Mouse (Mus musculus) heart, postnatal 0 days (tissue): Measurements from ENCODE around the gene Upb1.

Experiments
- CTCF ChIP-seq: IDR thresholded peaks from 2 replicates; pipeline ENCODE4 v1.5.1; 2016; ENCODE audit warnings: antibody characterized with exemption, control low read depth, low read depth
- EP300 ChIP-seq: IDR thresholded peaks from 2 replicates; pipeline ENCODE4 v1.6.1; 2016; ENCODE audit warnings: antibody characterized with exemption, low read depth

- no peak for TF ChIP-seq CTCF
- TF ChIP-seq EP300 = no peak
Measured at GRCm38 (mm10) chr10:75441800-75442199, 40.9 kb downstream of the Upb1 start.
